Mouse (Mus musculus): ENCODE data around the gene Igf2bp3.

GRCm38 (mm10) chr6:49219920-49220604 lies 5.3 kb upstream of the Igf2bp3 start:
- TF ChIP-seq CTCF (IDR thresholded peaks at IDR 0.05; ENCODE audit: low read depth) (no peak), EP300 (optimal IDR thresholded peaks at IDR 0.05) (no peak)
